Mouse (Mus musculus): Measurements from ENCODE around the gene Engase. TPM values are rescaled to one million over a fixed set of nuclear protein-coding genes. Genes with fewer than 3 reads are reported as not detected.

Engase gene
- total RNA-seq, 2 experiments from 2014 or later: 12.7 to 16.3 TPM

DNA sequence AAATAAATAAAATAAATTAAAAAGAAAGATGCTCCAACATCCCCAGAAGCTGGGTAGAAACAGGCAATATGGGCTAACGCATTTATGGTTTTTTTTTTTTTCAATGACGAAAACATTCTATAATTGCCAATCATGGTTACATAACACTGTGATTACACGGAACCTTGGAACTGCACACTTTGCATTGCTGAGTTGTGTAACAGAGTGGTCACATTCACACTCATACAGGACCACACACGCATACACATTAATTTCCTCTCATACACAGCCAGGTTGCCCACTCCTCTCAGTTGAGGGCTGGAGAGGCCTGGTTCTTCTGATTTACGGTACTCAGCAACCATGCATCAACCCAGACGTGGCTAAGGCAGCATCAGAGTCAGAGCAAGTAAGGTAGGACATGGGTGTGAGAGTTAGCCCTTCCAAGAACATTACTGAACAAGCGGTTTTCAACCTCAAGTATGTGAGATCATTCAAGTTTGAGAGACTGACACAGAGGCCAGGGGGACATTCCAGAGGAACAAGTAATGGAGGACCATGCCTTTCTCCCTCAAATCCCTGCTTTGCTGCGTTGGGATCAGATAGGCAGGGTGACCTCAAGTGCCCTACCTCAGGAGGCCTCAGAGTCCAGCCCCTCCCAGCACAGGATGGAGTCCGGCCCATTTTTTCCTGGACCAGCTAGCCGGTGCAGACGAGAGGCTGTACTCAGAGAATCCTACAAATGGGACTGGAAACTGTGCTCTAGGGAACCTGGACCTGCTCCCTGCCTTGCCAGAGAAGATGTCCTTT, 22.6 kb upstream of the Engase start:
- DNase-seq: peak; percentile 50

DNA sequence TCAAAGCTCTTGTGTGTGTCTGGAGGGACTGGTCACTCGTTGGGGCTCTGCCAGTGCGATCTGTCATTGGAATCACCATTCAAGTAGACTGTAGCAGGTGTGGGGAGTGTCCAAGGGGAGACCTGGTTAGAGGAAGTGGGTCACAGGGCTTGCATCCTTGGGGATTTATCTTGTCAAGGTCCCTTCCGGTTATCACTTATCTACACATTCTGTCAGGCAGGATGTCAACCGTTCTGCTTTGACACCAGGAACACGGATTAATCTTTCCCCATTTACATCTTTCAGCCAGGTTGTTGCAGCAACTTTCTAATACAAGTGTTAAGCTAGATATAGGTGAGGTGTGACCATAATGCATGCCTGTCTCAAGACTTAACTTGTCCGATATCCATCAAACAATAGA, 20.8 kb upstream of the Engase start:
- DNase-seq: no peak

DNA sequence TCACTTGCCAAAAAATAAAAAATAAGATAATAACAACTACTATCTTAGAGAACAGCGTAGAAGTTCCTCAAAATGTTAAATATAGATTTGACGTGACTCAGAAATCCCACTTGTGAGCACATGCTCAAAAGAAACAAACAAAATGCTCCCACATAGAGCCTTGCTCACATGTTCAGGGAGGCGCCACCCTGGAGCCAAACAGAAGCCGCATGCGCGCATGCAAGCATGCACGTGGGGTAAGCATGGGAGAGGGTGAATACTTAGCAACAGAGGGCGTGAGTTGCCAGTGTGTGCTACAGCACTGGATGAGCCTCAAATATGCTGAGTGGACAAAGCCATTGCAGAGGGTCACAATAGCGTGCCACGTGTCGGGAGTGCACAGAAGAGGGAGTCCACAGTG, 19.7 kb upstream of the Engase start:
- no peak for DNase-seq

DNA sequence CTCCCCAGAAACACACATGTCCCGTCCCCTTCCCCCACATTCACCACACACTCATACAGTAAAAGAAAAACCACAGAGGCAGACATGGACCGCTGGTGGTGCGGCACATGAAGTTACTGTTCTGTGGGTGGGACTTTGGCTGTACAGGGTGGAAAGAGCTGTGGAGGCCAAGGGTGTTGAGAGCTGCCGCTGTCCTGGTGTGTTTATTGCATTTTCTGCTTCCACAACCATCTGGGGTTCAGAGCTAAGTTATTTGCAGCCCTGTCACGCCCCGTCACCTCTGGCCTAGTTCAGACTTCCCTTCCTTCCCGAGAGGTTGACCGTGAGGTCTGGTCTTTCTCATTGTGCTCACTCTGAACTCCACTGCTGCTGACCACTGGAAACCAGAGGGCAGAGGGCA, 17.6 kb upstream of the Engase start:
- DNase-seq: peak; percentile 68

DNA sequence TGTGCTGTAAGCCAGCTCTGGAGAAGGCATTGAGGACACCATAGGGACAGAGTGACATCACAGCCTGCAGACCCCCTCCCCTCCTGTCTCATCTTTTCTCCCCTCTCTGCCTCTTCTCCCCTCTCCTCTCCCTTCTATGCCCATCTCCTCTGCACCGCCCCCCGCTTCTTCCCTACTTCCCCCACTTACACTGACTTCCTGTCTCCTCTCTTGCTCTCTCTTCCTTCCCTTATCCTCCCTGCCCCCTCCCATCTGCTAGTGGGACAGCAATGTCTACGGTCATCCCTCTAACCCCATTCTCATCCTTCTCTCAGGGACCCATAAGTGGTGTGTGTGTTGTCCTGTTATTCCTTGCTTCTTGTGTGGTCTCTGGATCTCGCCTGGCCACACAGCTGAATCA, 17.1 kb upstream of the Engase start:
- DNase-seq: no peak

DNA sequence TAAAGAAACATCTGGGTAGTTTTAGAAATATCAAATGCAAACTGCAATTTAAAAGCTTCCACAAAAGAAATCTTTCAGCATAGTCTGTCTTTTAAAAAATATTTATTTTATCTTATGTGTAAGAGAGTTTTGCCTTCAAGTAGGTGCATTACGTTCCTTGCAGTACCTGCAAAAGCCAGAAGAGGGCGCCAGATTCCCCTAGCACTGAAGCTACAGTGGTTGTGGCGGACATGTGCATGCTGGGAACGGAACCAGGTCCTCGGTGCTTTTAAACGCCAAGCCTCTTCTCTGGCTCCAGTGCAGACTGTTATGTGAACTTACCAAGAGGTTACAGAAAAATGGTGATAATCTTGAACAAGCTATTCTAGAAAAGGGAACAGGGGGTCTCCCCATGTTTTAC, 16.3 kb upstream of the Engase start:
- no peak for DNase-seq

DNA sequence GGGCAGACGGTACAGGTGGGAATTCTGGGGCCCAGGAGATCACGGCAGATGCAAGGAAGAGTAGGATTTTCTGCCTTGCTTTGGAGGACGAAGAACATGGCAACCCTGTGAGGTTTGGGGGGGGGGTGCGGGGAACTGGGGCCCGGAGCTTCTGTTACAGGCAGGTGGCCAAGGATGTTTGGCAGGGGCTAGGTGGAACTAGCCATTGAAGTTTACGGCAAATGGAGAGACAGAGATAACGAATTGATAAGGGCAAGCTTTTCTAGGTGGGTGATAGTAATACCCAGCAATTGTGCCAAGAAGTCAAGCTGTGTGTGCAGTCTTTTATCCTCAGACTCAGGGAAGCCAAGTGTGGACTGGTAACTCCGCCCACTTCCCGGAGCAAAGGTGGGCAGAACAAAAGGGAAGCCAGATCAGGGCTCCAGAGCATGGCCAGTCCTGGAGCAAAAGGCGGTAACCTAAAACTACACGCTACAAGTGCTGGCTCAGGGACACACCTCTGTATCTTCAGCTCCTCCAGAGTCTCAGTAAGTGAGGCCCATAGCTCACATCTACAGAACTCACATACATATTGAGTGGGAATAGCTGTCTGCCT, 9.1 kb upstream of the Engase start:
- DNase-seq: no peak

DNA sequence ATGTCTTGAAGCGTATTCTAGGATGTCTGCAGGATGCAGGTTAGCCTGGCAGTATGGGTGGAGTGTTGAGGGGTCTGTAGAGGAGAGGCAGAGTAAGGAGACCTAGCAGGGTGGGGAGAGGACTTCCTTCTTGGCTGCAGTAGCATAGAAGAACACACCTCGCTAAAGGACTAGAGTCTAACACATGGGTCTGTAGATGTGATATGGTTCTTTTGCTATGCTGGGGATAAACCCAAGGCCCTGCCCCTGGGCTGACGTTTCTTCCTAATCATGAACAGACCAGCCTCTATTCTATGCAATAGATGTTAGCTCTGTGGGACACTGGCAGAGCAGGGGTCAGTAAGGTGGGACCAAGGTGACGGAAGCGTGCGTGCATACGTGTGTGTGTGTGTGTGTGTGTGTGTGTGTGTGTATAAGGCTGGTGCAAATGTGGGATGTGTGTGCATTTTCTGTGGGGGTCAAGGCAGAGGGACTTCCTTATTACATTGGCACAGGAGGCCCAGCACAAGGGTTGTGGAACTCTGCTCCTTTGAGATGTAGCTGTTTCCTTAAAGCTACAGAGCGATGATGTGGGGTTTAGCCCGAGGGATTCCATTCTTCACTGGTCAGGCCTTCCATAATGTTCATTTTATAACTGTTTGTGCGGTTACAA, 7.0 kb upstream of the Engase start:
- DNase-seq: no peak

DNA sequence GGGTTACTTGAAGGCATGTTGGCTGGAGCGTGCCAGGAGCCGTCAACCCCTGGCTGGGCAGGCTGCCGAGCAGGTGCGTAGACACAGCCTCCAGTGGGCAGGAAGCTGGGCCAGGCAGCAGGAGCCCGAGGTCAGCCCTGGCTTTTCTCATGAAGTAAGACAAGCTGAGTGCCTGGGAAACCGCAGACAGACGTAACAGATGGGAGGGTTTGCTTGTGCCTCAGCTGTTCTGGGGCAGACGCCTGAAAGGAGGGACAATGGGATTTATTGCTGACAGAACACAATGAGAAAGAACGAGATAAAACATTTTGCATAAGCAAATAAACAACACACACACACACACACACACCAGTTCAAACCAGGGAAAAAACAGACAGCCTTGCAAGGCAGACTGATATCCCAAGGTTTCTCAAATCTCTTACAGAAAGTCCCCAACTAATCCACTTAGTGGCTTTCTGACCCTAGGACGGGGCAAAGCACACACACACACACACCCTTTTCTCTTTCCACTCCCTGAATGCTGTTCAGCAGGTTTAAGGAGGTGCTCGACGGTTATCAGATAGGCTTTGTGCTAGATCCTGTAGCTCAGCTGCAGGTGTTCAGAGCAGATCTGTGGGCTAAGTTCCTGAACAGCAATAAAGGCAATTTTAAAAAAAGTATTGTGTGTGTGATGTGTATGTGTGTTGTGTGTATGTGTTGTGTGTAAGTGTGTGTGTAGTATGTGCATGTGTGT, 6.2 kb upstream of the Engase start:
- no peak for DNase-seq

DNA sequence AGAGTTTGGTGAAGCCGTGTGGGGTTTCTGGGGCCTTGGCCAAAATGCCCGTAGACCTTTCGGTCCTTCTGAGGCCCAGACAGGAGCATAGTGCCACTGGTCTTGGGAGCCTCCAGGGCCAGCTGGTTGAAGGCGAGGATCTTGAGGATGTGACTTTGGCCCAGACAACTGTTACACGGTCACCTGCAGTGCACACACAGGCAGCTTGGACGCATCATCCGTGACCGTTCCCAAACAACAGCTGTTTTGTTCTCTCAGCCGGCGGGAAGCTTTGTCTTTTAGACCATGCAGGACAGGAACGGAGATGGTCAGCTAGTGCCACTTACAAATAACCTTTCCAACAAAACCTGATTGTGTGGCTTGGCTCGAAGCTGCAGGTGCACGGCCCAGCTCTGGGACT, 5.0 kb upstream of the Engase start:
- DNase-seq: no peak

DNA sequence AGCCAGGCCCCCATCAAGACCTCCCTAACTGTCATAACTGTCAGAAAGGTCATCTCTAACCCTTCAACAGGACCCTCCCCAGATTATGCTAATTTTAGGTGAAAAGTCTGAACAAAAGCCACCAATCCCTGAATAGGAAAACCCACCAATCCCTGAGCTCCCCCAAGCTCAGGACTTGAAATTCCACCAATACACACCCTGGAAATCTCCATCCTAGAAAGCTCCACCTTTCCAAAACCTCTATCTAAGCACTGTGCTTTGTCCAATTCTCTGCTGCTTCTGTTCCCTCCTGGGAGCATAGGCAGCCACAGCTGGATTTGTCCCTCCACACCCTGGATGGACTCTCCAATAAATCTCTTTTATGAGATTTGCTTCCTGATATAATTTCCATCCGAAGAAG, 3.5 kb upstream of the Engase start:
- DNase-seq: no peak

DNA sequence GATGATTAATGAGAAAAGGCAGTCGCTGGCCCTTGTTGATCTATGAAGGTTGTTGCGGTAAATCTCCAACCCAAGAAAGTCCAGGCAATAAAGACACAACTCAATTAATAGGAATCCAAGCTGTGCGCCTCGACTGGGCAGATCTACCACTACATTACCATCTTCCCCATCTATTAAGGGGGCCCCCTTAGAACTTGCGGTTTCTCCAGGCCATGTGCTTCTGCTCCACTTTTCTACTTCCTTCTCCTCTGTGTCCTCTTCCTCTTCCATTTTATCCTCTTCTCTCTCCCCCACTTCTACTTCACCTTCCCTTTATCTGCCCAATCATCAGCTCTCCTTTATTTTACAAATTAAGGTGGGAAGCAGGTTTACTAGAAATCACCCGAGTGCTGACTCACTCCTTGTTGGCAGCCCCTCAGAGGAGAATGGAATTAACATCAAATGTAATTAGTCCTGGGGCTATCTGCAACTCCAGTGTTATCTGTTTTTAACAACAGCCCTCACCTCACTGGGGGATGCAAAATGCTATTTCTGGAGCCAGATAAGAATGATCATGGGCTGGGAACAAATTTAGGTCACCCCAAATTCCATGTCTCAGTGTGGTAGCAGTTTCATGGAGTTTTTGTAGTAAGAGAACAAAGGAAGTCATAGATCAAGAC, 2.7 kb upstream of the Engase start:
- no peak for DNase-seq

DNA sequence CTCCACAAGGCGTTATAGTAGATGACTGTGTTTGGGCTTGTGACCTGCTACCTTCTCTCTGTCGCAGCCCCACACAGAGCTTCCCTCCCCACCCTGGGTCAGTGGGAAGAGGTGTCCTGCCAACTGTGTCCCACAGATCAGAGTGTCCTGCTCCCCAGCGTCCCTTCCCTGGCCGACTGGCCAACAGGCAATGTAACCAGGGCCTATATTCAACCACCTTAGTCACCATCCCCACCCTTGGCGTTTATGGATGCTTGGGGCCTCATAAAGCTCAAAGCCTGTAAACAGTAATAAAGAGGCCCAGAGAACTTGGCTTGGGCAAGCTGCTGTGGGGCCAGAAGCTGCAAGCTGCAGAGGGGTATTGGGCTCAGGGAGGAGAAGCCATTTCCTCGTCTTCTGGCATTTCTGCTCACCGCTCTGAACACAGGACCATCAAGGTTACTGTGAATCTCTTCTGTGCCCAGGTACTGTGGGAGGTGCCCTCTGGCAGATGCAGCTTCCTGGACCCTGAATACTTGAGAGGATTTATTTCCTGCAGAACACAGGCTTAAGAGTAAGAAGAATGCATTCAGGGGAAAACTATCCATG, 1.0 kb upstream of the Engase start:
- DNase-seq: no peak

DNA sequence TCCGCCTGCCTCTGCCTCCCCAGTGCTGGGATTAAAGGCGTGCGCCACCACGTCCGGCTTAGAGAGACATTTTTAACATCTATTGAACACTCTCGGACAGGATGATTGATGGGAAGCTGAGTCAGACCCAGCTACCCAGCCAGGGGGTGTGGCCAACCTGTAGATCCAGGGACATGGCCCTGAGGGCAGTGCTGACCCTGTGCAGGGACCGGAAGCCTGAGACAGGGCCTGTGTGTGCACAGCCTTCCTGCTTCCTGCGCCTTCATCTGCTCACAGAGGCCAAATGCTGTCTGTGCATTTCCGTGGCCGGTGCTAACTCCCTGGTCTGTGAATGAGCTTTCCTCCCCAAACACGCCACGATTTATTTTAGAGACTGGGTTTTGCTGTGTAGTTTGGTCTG, 3.1 kb downstream of the Engase start:
- DNase-seq: peak; percentile 79

DNA sequence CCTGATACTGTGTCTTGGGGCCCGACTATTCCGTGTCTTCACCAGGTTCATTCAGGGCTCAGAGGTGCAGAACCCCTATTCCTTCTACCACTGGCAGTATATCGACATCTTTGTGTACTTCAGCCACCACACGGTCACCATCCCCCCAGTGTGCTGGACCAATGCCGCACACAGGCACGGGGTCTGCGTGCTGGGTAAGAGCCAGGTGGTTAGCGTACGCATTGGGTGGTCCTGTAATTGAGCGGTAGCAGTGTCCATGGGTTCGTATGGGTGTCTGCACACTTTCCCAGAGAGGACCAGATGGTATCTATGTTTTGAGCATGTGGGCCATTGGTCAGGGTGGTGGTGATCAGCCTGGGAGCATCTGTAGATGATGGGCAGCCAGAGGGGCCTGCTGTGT, 4.6 kb downstream of the Engase start:
- DNase-seq: no peak

DNA sequence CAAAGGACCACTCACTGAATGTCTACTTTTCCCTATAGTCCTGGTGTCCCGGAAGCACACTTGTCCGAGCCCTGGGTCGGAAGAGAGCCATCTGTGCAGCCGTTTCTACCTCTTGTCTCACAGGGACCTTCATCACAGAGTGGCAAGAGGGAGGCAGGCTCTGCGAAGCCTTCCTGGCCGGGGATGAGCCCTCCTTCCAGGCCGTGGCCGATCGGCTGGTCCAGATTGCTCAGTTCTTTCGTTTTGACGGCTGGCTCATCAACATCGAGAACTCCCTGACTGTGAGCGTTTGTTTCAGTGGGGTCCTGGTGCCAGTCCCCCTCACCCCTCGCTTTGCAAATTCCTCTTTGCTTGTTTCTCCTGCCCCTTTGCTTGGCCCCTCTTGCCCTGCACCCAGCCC, 5.1 kb downstream of the Engase start:
- DNase-seq: no peak

DNA sequence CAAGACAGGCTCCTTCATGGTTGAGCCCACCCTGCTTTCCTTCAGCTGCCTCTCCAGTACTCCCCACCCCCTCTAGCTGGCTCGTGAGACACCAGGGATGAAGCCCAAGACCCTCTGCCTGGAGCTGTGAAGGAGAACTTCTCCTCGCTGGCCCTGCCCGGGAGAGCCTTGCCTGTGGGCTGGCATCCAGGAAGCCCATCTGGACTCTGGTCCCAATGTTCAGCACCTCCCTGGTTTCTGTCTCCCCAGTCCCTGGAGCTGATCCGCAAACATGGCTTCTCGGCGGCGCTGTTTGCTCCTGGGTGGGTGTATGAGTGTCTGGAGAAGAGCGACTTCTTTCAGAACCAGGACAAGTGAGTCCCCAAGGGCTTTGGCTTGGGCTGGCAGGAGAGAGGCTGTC, 7.5 kb downstream of the Engase start:
- no peak for DNase-seq

DNA sequence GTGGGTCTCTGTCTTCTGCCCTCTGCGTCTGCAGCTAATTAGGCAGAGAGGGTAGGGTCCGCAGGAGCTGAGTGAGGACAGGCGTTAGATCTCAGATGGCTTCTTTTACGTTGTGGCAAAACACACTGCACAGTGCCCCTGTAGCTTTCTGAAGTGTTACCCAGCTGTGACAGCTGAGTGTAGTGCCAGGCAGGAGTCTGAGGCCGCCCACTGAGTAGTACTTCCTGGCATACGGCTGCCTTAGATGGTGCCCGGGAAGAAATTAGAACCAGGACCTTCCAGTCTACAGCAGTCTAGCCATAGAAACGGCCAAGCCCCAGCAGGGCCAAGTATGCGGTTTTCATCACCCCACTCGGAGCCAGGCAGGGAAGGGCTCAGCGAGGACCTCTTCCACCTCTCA, 8.7 kb downstream of the Engase start:
- DNase-seq: no peak

DNA sequence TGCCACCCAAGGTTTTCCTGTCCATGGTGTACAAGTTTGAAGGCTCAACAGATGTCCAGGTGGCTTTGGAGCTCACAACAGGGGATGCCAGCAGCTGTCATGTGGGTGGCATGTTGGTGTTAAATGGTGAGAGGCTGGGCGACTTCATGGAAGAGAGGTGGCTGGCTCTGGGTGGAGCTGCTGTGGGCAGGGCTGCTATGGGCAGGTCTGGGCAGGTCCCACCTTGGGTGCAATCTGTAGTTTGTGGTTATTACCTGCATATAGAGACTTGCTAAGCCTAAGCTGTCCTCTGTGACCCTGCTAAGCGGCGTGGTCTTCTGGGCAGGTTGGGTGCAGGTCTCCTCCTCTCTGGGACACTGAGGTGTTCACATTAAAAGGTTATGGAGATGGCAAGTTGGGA, 9.2 kb downstream of the Engase start:
- no peak for DNase-seq

DNA sequence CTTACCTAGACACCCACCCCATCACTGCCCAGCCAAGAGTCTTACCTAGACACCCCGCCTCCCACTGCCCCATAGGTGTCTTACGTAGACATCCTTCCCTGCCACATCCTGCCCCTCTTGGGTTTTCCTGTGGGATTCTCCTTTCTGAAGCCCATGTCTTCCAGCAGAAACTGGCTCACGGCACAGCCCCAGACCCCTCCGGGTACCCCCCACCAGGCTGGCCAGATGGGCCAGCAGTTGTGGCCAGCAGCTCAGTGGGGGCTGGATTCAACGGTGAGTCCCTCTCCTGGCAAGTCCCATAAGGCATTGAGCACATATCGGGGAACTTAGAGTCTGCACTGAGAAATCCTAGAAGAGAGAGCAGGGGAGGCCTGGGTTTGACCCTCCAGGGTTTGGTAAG, 9.7 kb downstream of the Engase start:
- DNase-seq: no peak

DNA sequence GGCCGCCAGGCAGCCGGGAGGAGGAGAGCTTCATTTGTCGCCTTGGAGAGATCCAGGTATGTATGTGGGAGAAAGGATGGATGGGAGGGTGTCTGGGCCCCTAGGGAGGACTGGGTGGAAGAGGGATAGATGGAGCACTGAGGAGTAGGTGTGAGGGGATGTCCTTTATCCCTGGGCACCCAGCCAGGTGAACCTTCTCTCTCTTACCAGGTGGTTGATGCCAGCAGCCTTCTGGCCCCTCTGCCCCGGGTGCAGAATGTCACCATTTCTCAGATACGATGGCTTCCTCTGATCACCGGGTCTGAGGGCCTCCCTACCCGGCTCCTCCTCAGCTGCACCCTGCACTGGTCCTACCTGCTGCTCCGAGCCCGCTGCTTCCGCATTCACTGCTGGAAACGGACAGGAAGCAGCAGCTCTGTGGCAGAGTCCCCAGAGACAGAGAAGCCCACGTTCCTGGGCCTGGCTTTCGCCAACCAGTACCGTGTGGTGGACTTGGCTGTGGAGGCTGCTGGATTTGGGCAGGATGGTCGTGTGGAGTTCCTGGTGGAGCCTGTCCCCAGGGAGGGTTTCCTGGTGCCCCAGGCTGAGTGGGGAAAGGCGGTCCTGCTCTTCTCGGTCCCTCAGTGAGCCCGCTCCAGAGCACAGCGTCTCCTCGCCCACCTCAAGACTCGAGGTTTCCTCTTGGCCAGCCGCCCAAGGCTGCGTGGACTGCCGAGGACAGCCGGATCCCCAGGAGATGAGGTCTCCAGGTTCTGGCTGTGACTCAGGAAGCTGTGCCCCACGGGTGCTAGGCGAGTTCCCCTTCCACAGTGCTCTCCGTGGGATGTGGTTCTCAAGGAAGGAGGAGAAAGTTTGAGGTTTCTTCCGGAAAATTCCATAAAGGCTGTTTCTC, 10.5 kb downstream of the Engase start:
- DNase-seq: no peak

All from adrenal gland, postnatal 10 days (tissue).